Mouse (Mus musculus) ES-Bruce4 (cell line): ENCODE results near the gene Rnf180.

Experiments used
- CTCF ChIP-seq: IDR thresholded peaks from one replicate; pipeline ENCODE4 v1.8.1; 2011; ENCODE audit warnings: low read depth, low read length
- POLR2A ChIP-seq: IDR thresholded peaks from one replicate; pipeline ENCODE4 v1.8.1; 2011; ENCODE audit warnings: low read length; ENCODE audit not compliant: insufficient read depth

- TF ChIP-seq CTCF (no peak), POLR2A (no peak)
These were observed 4.0 kb downstream of the Rnf180 start for GRCm38 (mm10) chr13:105290594-105290993.
